Mouse (Mus musculus) embryonic facial prominence, embryonic 15.5 days (tissue): ENCODE results near the gene Pnma3. TPM values are rescaled to one million over a fixed set of nuclear protein-coding genes. Genes with fewer than 3 reads are reported as not detected.
"Not testable (repeated sequence)": the region's sequence is repeated elsewhere in the genome, so short reads cannot be mapped to it uniquely, and the experiment has no call there.

Experiments used
- ATAC-seq: fragments of 200-750 bp; cut with Nextera tagmentation; 2 replicates; pipeline ENCODE4 v1.8.0; 2017; ENCODE audit warnings: low read depth, moderate TSS enrichment; ENCODE audit not compliant: insufficient number of reproducible peaks, low FRiP score, low TSS enrichment
- H3K27ac ChIP-seq: fragments of 300-500 bp; sonication (generic); replicated peaks from 2 replicates; pipeline ENCODE4 v1.5.1; 2015; ENCODE audit warnings: mild to moderate bottlenecking, inconsistent platforms
- H3K27me3 ChIP-seq: fragments of 300-500 bp; sonication (generic); 2 replicates; pipeline ENCODE4 v1.6.1; 2015; ENCODE audit warnings: inconsistent platforms
- H3K36me3 ChIP-seq: fragments of 300-500 bp; sonication (generic); 2 replicates; pipeline ENCODE4 v1.6.1; 2015; ENCODE audit warnings: mild to moderate bottlenecking, inconsistent platforms
- H3K4me1 ChIP-seq: fragments of 300-500 bp; sonication (generic); 2 replicates; pipeline ENCODE4 v1.6.1; 2015; ENCODE audit warnings: inconsistent platforms
- H3K4me2 ChIP-seq: fragments of 300-500 bp; sonication (generic); replicated peaks from 2 replicates; pipeline ENCODE4 v1.6.1; 2015; ENCODE audit warnings: mild to moderate bottlenecking, inconsistent platforms
- H3K4me3 ChIP-seq: fragments of 300-500 bp; sonication (generic); replicated peaks from 2 replicates; pipeline ENCODE4 v1.5.1; 2015; ENCODE audit warnings: mild to moderate bottlenecking, inconsistent platforms
- H3K9ac ChIP-seq: fragments of 300-500 bp; sonication (generic); 2 replicates; pipeline ENCODE4 v1.6.1; 2015; ENCODE audit warnings: inconsistent platforms
- H3K9me3 ChIP-seq: fragments of 300-500 bp; sonication (generic); replicated peaks from 2 replicates; pipeline ENCODE4 v1.6.1; 2016; ENCODE audit warnings: inconsistent platforms
- WGBS: fragments of 180-500 bp; shearing (Covaris S2); methylation state at CpG from one replicate; pipeline ENCODE4 v1.1.7; 2015; 5-methylcytosine and 5-hydroxymethylcytosine counted together
- polyA plus RNA-seq: library from polyadenylated mRNA; unstranded; fragments of >200 nt; fragmentation: Nextera tagmentation; extraction: Ambion mirVana; gene quantifications from 2 replicates; pipeline ENCODE4 v1.2.1, GENCODE M21; 2015

Pnma3 gene
- polyA plus RNA-seq, 1 experiment from 2014 or later = 0.12 TPM

GRCm38 (mm10) chrX:73096941-73097508 lies 32.4 kb downstream of the Pnma3 start, which contains the start of gene Xlr3a:
Gene Xlr3a (minus strand): TSS chrX:73097095.
- not testable (repeated sequence) for H3K9me3 ChIP-seq, H3K27me3 ChIP-seq, H3K4me1 ChIP-seq, H3K36me3 ChIP-seq, H3K27ac ChIP-seq, H3K4me3 ChIP-seq, H3K4me2 ChIP-seq, H3K9ac ChIP-seq, ATAC-seq
- 68% methylated on average over 13 of the region's 13 CpGs for WGBS

GRCm38 (mm10) chrX:73116747-73117146 lies 52.2 kb downstream of the Pnma3 start, which contains the start of gene Gm14685:
Gene Gm14685 (plus strand): TSS chrX:73117047.
- ATAC-seq, H3K36me3 ChIP-seq, H3K27me3 ChIP-seq, H3K4me2 ChIP-seq, H3K4me1 ChIP-seq, H3K27ac ChIP-seq, H3K9me3 ChIP-seq, H3K9ac ChIP-seq, H3K4me3 ChIP-seq: not testable (repeated sequence)
- no CpG with 5 or more reads among the region's 7 CpGs for WGBS

Other genes starting within 250 kb of the Pnma3 start
- gene Gabrq, start 239.6 kb upstream of the Pnma3 start, polyA plus RNA-seq = 0.13 and 0.15 TPM in 2 replicates
- gene Cetn2, start 146.4 kb upstream of the Pnma3 start, polyA plus RNA-seq = 72.4 and 91.9 TPM in 2 replicates
- 20.5 and 21.5 TPM in 2 replicates for gene Nsdhl, start 146.2 kb upstream of the Pnma3 start, polyA plus RNA-seq
- 31.3 and 36.0 TPM in 2 replicates for gene Zfp185, start 77.4 kb upstream of the Pnma3 start, polyA plus RNA-seq
- 0.16 and 0.30 TPM in 2 replicates for gene Pnma5, start 27.7 kb upstream of the Pnma3 start, polyA plus RNA-seq
- gene Xlr4a, start 17.7 kb downstream of the Pnma3 start, polyA plus RNA-seq = 0.53 and 0.72 TPM in 2 replicates
- gene Xlr3a, start 32.3 kb downstream of the Pnma3 start, polyA plus RNA-seq = 2.0 and 2.1 TPM in 2 replicates
- 0.08 and 0.15 TPM in 2 replicates for gene Gm14685, start 52.3 kb downstream of the Pnma3 start, polyA plus RNA-seq
- gene Xlr5b, start 84.0 kb downstream of the Pnma3 start, polyA plus RNA-seq = not detected in 2 replicates
- 0.08 TPM in 1 of 2 replicates, not detected in the other for gene DXBay18, start 84.7 kb downstream of the Pnma3 start, polyA plus RNA-seq
- gene Spin2d, start 112.2 kb downstream of the Pnma3 start, polyA plus RNA-seq = not detected in 2 replicates
- 7.8 and 11.0 TPM in 2 replicates for gene Xlr3b, start 127.4 kb downstream of the Pnma3 start, polyA plus RNA-seq
- gene Xlr4b, start 149.5 kb downstream of the Pnma3 start, polyA plus RNA-seq = 0.70 and 1.0 TPM in 2 replicates
- gene F8a, start 163.5 kb downstream of the Pnma3 start, polyA plus RNA-seq = 13.3 and 14.6 TPM in 2 replicates
- gene Xlr4c, start 178.3 kb downstream of the Pnma3 start, polyA plus RNA-seq = 0.58 and 0.75 TPM in 2 replicates
- not detected in 2 replicates for gene Xlr3c, start 200.6 kb downstream of the Pnma3 start, polyA plus RNA-seq
- gene Xlr5a, start 228.2 kb downstream of the Pnma3 start, polyA plus RNA-seq = not detected in 2 replicates
- not detected in 2 replicates for gene Xlr5c, start 228.2 kb downstream of the Pnma3 start, polyA plus RNA-seq